Mouse (Mus musculus): ENCODE data around the gene Dlg4. TPM values are rescaled to one million over a fixed set of nuclear protein-coding genes. Genes with fewer than 3 reads are reported as not detected.

The Dlg4 gene
- polyA plus RNA-seq, 1 experiment from 2014 or later = 28.1 TPM

DNA sequence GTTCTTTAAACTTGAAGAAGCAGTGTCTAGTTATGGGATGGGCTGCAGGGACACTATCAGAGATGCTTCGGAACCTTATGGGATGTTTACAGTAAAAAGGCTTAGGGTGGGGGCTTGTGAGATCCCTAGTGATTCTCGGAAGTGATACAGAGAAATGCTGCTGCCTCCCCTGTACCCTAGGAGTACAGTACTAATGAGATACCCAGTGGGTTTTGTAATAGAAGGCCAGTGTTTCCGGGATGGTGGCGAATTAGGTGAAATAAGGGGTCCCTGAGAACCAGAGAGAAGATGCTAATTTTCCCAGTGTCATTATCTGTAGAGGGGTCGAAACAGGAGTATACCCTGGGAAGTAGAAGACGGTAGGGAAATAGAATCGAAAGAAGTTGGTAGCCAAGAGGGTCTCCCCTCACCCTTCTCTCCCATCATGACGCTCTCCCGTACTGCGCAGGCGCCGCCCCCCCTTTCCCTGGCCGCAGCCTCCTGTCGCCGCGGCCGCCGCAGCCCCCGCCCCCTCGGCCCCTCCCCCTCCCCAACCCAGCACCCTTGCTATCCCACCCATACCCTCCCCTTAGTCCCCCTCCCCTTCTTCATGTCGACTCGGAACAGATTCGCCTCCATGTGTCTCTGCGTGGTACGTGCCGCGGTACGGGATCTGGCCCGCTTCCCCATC is 6.9 kb downstream of the Dlg4 start:
- H3K27ac ChIP-seq = peak overlapping the region; percentile 61
- H3K36me3 ChIP-seq = no peaks in the 10 kb centered on the region
- no peak for ATAC-seq (ENCODE audit: low FRiP score)
- 4% methylated on average over 20 of the region's 29 CpGs for WGBS
- H3K9ac ChIP-seq = peak overlapping the region; percentile 71
- H3K9me3 ChIP-seq = no peaks in the 10 kb centered on the region
- H3K4me3 ChIP-seq = peak overlapping the region; percentile 41
- H3K4me2 ChIP-seq = peak overlapping the region; percentile 52
- peaks cover 91% of the 10 kb centered on the region for H3K4me1 ChIP-seq (replicated peaks)
- H3K27me3 ChIP-seq = no peaks in the 10 kb centered on the region

DNA sequence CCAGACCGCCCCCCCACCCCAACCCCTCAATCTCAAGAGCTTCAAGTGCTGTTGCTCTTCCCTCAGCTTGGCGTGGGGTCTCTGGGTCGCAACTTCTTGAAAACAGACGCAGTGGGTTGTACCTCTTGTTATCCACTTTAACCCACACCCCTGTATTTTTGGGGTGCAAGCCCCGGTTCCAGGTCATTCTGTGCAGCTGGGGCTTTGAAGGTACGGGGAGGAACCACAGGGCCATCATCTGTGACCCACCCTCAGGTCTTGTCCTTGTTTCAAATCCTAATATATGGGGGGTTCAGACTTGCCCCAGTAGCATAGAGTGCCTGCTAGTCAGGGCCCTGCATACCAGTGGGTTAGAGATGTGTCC is 7.4 kb downstream of the Dlg4 start:
- Histone ChIP-seq H3K4me1 (replicated peaks) (peaks cover 91% of the 10 kb centered on the region), H3K4me2 (peak overlapping the region; percentile 52), H3K9me3 (no peaks in the 10 kb centered on the region), H3K27ac (peak overlapping the region; percentile 61), H3K9ac (peak overlapping the region; percentile 71), H3K36me3 (no peaks in the 10 kb centered on the region), H3K4me3 (peak overlapping the region; percentile 41), H3K27me3 (no peaks in the 10 kb centered on the region)
- no peak for ATAC-seq (ENCODE audit: low FRiP score)
- WGBS = 11% methylated on average over 6 of the region's 6 CpGs

DNA sequence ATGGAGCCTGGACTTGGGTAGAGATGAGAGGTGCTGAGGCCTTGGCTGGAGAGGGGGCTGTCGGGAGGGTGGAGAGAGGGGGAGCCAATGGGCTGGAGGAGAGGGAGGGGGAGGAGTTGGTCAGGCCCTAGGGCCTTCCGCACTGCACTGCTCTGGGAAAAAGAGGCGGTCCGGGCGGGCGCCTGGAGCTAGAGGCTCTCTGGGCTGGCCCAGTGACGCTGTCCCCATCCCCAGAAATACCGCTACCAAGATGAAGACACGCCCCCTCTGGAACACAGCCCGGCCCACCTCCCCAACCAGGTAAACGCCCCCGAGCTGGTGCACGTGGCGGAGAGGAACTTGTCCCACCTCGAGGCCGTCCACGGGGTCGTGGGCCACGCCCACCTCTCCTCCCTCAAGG is 9.9 kb downstream of the Dlg4 start:
- H3K36me3 ChIP-seq = peaks cover 12% of the 10 kb centered on the region
- peak overlapping the region; percentile 98 for H3K27ac ChIP-seq
- H3K4me1 ChIP-seq (replicated peaks) = peaks cover 94% of the 10 kb centered on the region
- peak overlapping the region; percentile 62 for H3K9ac ChIP-seq
- no peaks in the 10 kb centered on the region for H3K9me3 ChIP-seq
- ATAC-seq (ENCODE audit: low FRiP score) = no peak
- no peaks in the 10 kb centered on the region for H3K27me3 ChIP-seq
- 2% methylated on average over 19 of the region's 19 CpGs for WGBS
- peak overlapping the region; percentile 40 for H3K4me3 ChIP-seq
- peak overlapping the region; percentile 56 for H3K4me2 ChIP-seq

DNA sequence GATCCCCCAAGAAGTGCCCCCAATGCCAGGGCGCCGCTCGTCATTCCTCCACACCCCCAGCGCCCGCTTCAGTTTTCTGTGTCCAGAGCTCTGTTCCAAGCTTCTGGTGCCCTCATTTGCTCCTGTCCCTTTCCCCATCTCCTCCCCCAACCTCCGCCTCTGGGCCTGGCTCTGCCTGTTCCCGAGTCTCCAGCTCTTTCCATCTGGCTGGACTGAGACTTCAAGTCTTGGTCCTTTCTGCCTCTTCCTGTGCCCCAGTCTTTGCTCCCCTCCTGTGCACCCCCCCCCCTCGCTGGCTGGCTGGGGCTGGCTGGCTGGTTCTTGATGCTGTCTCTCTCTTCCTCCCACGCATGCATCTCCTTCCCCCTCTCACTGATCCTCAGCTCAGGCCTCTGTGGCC is 10.7 kb downstream of the Dlg4 start:
- peak overlapping the region; percentile 98 for H3K27ac ChIP-seq
- WGBS = 42% methylated on average over 9 of the region's 9 CpGs
- peaks cover 86% of the 10 kb centered on the region for H3K4me1 ChIP-seq (replicated peaks)
- peak overlapping the region; percentile 40; the same call in 1 of the 2 replicates for H3K4me3 ChIP-seq
- peak overlapping the region; percentile 62 for H3K9ac ChIP-seq
- peak overlapping the region; percentile 56 for H3K4me2 ChIP-seq
- peaks cover 19% of the 10 kb centered on the region for H3K36me3 ChIP-seq
- H3K27me3 ChIP-seq = no peaks in the 10 kb centered on the region
- no peak for ATAC-seq (ENCODE audit: low FRiP score)
- H3K9me3 ChIP-seq = no peaks in the 10 kb centered on the region

DNA sequence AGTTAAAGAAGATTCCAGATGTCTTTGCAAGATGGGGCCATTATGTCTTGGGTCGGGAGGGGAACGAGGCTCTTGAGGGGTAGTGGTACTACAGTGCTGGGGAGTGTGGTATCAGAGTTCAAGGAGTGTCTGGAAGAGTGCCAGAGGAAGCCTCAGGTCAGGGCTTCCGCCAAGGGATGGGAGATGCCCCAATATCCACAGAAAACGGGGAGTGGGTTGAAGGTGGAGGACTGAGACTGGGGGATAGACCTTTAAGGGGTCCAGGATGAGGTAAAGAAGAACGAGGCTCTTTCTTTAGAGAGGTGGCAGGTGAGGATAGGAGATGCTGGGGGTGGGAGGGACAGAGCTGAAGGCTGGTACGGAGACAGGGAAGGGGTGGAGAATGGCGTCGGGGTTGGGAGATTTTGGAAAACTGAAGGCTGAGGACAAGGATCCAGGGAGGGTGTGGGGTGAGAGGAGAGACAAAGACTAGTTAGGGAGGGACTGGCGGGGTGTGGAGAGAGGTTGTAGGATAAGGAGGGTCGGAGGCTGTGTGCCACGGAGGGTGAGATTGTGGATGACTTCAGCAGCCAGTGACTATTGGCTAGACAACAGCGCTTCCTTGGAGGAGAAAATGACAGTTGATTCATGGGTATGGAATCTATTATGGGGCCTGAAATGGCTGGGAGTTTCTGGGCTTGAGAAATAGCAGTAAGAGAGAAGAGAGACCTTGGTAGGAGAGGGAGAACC is 11.8 kb downstream of the Dlg4 start:
- Histone ChIP-seq H3K4me1 (replicated peaks) (peaks cover 75% of the 10 kb centered on the region), H3K9ac (peak overlapping the region; percentile 62), H3K36me3 (peaks cover 31% of the 10 kb centered on the region), H3K27me3 (no peaks in the 10 kb centered on the region), H3K4me3 (peak overlapping the region; percentile 40), H3K27ac (peak overlapping the region; percentile 98), H3K9me3 (no peaks in the 10 kb centered on the region), H3K4me2 (peak overlapping the region; percentile 56)
- ATAC-seq (ENCODE audit: low FRiP score) = peak; percentile 8
- 22% methylated on average over 12 of the region's 12 CpGs for WGBS

DNA sequence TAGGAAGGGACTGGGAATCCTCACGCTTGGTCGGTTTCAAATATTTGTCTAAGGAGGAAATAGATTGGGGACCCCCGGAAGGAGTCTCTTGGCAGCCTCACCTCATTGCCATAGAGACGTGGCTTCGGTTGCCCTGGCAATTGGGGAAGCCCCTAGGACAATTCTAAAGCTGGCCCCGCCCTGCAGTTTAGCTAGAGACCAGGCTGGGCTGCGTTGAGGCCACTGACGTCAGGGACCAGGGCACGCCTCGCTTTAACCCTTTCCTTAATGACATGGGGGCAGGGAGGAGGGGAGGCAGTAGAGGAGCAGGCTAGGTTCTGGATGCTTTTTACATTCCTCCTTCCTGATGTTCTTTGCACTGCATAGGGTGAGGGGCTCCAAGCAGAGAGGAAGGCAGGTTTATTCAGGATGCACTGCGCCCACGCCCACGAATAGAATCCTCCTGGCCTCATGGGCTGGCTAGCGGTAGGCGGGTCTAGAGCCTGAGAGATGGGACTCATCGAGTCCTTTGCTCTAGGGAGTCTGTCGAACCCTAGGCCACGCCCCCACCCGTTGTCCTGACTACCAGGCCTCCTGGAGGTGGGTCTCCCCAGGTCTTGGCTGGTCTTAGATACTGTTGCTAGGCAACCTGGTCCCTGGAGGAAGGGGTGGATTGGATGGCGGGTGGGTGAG is 12.5 kb downstream of the Dlg4 start:
- Histone ChIP-seq H3K4me3 (peak overlapping the region; percentile 40), H3K9me3 (no peaks in the 10 kb centered on the region), H3K4me1 (replicated peaks) (peaks cover 70% of the 10 kb centered on the region), H3K27ac (peak overlapping the region; percentile 98), H3K4me2 (peak overlapping the region; percentile 56), H3K36me3 (peaks cover 36% of the 10 kb centered on the region), H3K9ac (peak overlapping the region; percentile 68), H3K27me3 (no peaks in the 10 kb centered on the region)
- ATAC-seq (ENCODE audit: low FRiP score) = peak; percentile 92
- WGBS = 0% methylated on average over 20 of the region's 20 CpGs

DNA sequence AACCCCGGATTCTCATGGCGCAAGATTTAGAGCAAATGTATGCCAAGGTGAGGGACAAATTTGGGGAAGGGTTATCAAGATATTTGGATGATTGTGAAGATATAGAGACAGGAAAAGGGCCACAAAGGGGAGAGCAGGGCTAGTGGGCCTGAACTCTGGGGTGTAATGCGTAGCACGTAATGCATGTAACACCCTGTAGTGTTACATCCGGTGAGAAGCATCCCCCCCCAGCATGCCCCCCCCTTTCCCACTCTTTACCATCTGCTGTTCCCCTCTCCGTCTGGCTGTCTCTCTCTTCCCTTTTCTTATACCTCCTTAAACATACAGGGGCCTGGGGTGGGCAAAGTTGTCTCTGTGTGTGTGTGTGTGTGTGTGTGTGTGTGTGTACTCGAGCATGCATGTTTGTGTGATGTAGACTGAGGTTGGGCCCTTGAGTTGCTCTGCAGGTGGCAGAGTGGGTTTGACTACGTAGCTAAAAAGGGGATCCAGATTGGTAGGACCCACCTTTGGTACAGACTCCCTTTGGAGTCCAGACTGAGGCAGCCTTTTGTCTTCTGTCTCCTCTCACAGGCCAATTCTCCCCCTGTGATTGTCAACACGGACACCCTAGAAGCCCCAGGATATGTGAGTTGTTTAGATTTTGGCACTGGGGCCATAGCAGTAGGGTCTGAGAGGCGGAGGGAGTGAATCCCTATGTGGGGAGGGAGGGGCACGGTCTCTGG is 13.2 kb downstream of the Dlg4 start:
- H3K36me3 ChIP-seq = peaks cover 41% of the 10 kb centered on the region
- peak overlapping the region; percentile 68 for H3K9ac ChIP-seq
- 17% methylated on average over 11 of the region's 11 CpGs for WGBS
- peak overlapping the region; percentile 98 for H3K27ac ChIP-seq
- no peaks in the 10 kb centered on the region for H3K9me3 ChIP-seq
- H3K4me3 ChIP-seq = peak overlapping the region; percentile 40
- peak overlapping the region; percentile 56 for H3K4me2 ChIP-seq
- H3K4me1 ChIP-seq (replicated peaks) = peaks cover 62% of the 10 kb centered on the region
- ATAC-seq (ENCODE audit: low FRiP score) = peak; percentile 52
- no peaks in the 10 kb centered on the region for H3K27me3 ChIP-seq

DNA sequence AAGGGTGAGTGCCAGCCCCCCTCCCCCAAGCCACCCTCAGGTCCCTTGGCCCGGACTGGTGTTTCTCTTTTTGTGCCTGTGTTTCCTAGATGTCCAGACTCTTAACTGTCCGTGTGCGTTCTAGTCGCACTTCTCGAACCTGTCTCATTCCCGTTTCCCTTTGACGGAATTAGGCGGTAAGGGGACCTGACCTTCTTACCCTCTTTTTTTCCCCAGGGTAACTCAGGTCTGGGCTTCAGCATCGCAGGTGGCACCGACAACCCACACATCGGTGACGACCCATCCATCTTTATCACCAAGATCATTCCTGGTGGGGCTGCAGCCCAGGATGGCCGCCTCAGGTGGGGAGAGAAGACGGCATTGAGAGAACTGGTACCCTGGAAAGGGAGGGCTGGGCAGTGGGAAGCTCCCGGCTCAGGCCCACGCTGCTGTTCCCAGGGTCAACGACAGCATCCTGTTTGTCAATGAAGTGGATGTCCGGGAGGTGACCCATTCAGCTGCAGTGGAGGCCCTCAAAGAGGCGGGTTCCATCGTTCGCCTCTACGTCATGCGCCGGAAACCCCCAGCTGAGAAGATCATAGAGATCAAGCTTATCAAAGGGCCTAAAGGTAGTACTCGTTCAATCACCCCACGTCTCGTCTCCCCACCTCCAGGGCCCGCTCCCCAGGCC is 14.0 kb downstream of the Dlg4 start:
- Histone ChIP-seq H3K4me3 (peak overlapping the region; percentile 40), H3K4me1 (replicated peaks) (peaks cover 54% of the 10 kb centered on the region)
- WGBS = 90% methylated on average over 28 of the region's 28 CpGs

DNA sequence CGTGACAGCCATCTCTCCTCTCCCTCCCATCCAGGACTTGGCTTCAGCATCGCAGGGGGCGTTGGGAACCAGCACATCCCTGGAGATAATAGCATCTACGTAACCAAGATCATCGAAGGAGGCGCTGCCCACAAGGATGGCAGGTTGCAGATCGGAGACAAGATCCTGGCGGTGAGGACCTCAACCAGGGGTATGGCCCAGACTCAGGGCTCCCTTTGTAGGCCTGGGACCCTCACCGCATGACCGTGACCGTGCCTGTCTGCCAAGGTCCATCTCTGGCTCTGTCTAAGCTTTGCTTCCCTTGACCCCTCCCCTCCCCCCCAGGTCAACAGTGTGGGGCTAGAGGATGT is 14.6 kb downstream of the Dlg4 start:
- peaks cover 49% of the 10 kb centered on the region for H3K4me1 ChIP-seq (replicated peaks)
- 95% methylated on average over 11 of the region's 11 CpGs for WGBS
- no peak overlapping the region for H3K4me2 ChIP-seq
- 0 out of 2 replicates have a peak overlapping the region, but pooled peaks have one; percentile 98 for H3K27ac ChIP-seq
- no peak overlapping the region for H3K4me3 ChIP-seq
- no peaks in the 10 kb centered on the region for H3K9me3 ChIP-seq
- no peak overlapping the region for H3K9ac ChIP-seq
- H3K27me3 ChIP-seq = no peaks in the 10 kb centered on the region
- ATAC-seq (ENCODE audit: low FRiP score) = no peak
- peaks cover 49% of the 10 kb centered on the region for H3K36me3 ChIP-seq

More for the DNA sequence above, 14.0 kb downstream of the Dlg4 start:
- no peak for ATAC-seq (ENCODE audit: low FRiP score)
- Histone ChIP-seq H3K36me3 (peaks cover 45% of the 10 kb centered on the region), H3K9ac (peak overlapping the region; percentile 68), H3K27ac (peak overlapping the region; percentile 98), H3K27me3 (no peaks in the 10 kb centered on the region), H3K4me2 (peak overlapping the region; percentile 56), H3K9me3 (no peaks in the 10 kb centered on the region)

DNA sequence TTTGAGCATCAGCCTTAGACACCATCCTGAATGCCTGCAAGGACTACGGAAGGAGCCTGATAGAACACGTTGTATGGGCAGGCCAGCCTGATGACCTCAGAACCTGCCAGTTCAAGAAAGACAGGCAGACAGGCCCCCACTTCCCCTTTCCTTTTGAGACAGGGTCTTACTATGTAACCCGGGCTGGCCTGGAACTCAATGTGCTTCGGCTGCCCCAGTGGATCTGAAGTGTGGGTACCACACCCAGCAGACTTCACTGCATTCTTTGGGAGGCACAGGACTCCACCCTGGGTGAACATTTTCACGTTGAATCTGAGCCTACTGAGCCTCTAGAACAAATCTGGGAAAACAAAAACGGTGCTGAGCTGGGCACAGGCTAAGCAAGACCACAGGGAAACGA is 21.4 kb downstream of the Dlg4 start:
- no peak overlapping the region for H3K4me3 ChIP-seq
- no peak overlapping the region for H3K4me2 ChIP-seq
- H3K27me3 ChIP-seq = no peaks in the 10 kb centered on the region
- no peak for ATAC-seq (ENCODE audit: low FRiP score)
- 86% methylated on average over 7 of the region's 7 CpGs for WGBS
- no peak overlapping the region for H3K27ac ChIP-seq
- H3K4me1 ChIP-seq (replicated peaks) = no peaks in the 10 kb centered on the region
- peaks cover 82% of the 10 kb centered on the region for H3K36me3 ChIP-seq
- H3K9me3 ChIP-seq = no peaks in the 10 kb centered on the region
- no peak overlapping the region for H3K9ac ChIP-seq

DNA sequence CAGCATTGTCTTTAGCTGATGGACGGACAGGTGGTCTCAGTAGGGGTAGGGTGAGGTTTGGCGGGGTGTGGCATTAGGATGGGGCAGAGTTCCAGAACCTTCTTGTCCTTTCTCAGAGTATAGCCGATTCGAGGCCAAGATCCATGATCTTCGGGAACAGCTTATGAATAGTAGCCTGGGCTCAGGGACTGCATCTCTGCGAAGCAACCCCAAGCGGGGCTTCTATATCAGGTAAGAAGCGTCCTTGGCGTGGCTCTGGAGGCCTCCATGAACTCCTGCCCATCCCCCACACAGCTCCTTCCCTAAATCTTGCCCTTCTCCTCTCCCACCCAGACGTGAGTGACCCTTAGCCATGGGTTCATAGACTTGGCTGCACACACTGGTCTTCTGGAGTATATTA is 22.9 kb downstream of the Dlg4 start:
- Histone ChIP-seq H3K4me1 (replicated peaks) (no peaks in the 10 kb centered on the region), H3K36me3 (peaks cover 85% of the 10 kb centered on the region), H3K9ac (no peak overlapping the region), H3K27ac (no peak overlapping the region), H3K9me3 (no peaks in the 10 kb centered on the region), H3K4me3 (no peak overlapping the region), H3K27me3 (no peaks in the 10 kb centered on the region), H3K4me2 (no peak overlapping the region)
- no peak for ATAC-seq (ENCODE audit: low FRiP score)
- 93% methylated on average over 10 of the region's 10 CpGs for WGBS

All from hindbrain, embryonic 13.5 days (tissue).